Mouse (Mus musculus) CH12.LX (cell line): ENCODE measurements around the gene Tank. TPM values are rescaled to one million over a fixed set of nuclear protein-coding genes. Genes with fewer than 3 reads are reported as not detected.

Experiments used
- DNase-seq: peaks from one replicate; pipeline ENCODE4 v3.0.0-alpha.2; 2013; ENCODE audit errors: extremely low read depth
- H3K27ac ChIP-seq: 2 replicates; pipeline ENCODE4 v1.5.1; 2012; ENCODE audit warnings: low read depth, mild to moderate bottlenecking, control low read depth, moderate library complexity; ENCODE audit not compliant: insufficient read depth
- H3K27me3 ChIP-seq: replicated peaks from 2 replicates; pipeline ENCODE3; 2012; ENCODE audit warnings: inconsistent platforms
- H3K36me3 ChIP-seq, 2 experiments: replicated peaks in 1 of 2; 2 replicates each; pipeline versions ENCODE3 to v1.6.1; 2012; ENCODE audit warnings: inconsistent platforms in 1 of 2, low read length in 1 of 2, mild to moderate bottlenecking in 1 of 2, mixed read lengths in 1 of 2, moderate library complexity in 1 of 2; ENCODE audit not compliant: control insufficient read depth in 1 of 2, insufficient read depth in 1 of 2
- H3K4me1 ChIP-seq, 2 experiments: 2 replicates each; pipeline ENCODE4 v1.6.1; 2012; ENCODE audit warnings: inconsistent platforms in 1 of 2, moderate library complexity in 1 of 2; ENCODE audit not compliant: insufficient read depth in 2 of 2, control insufficient read depth in 1 of 2
- H3K4me2 ChIP-seq: 2 replicates; pipeline ENCODE4 v1.6.1; 2012; ENCODE audit warnings: low read depth, mild to moderate bottlenecking, control low read depth; ENCODE audit not compliant: poor library complexity, insufficient read depth, severe bottlenecking
- H3K4me3 ChIP-seq, 3 experiments: fragments of 150-350 bp in 1 of 3; sonication (generic) in 1 of 3; replicated peaks in 1 of 3; 2 replicates each; pipeline versions ENCODE3 to v1.5.1; 2011 to 2012; ENCODE audit warnings: low read depth in 2 of 3, low read length in 2 of 3, mild to moderate bottlenecking in 2 of 3, moderate library complexity in 2 of 3, control low read depth in 1 of 3, improper control_type of control experiment in 1 of 3, inconsistent platforms in 1 of 3, mixed read lengths in 1 of 3; ENCODE audit not compliant: poor library complexity in 1 of 3
- H3K79me2 ChIP-seq: replicated peaks from 2 replicates; pipeline ENCODE4 v1.6.1; 2012; ENCODE audit warnings: mild to moderate bottlenecking, moderate library complexity; ENCODE audit not compliant: control insufficient read depth, poor library complexity, insufficient read depth, severe bottlenecking; ENCODE audit errors: extremely low read depth
- H3K9ac ChIP-seq: 2 replicates; pipeline ENCODE4 v1.6.1; 2012; ENCODE audit warnings: low read depth, mild to moderate bottlenecking, control low read depth, moderate library complexity; ENCODE audit not compliant: insufficient read depth
- H3K9me3 ChIP-seq: replicated peaks from 2 replicates; pipeline ENCODE3; 2012; ENCODE audit warnings: low read length, inconsistent platforms, mixed read lengths
- CHD1 ChIP-seq: IDR thresholded peaks from 2 replicates; pipeline ENCODE4 v1.6.1; 2012; ENCODE audit warnings: low read depth, low read length, improper control_type of control experiment, inconsistent platforms
- CTCF ChIP-seq, 2 experiments: IDR thresholded peaks in 1 of 2; conservative IDR thresholded peaks in 1 of 2; 2 replicates each; pipeline ENCODE4 v1.5.1; 2011 to 2012; ENCODE audit warnings: low read depth in 2 of 2, low read length in 2 of 2, improper control_type of control experiment in 1 of 2, inconsistent platforms in 1 of 2, mild to moderate bottlenecking in 1 of 2, moderate library complexity in 1 of 2
- ETS1 ChIP-seq: conservative IDR thresholded peaks from 2 replicates; pipeline ENCODE4 v1.6.1; 2012; ENCODE audit warnings: low read depth, mild to moderate bottlenecking, inconsistent platforms, low read length, improper control_type of control experiment, moderate library complexity
- HCFC1 ChIP-seq: IDR thresholded peaks from 2 replicates; pipeline ENCODE4 v1.6.1; 2012; ENCODE audit warnings: low read depth, mild to moderate bottlenecking, inconsistent platforms, low read length, improper control_type of control experiment
- IRF4 ChIP-seq: IDR thresholded peaks from 2 replicates; pipeline ENCODE4 v1.6.1; 2014; ENCODE audit warnings: low read depth, mild to moderate bottlenecking, inconsistent platforms, low read length, improper control_type of control experiment
- JUN ChIP-seq: IDR thresholded peaks from 2 replicates; pipeline ENCODE4 v1.6.1; 2011; ENCODE audit warnings: low read depth, mild to moderate bottlenecking, low read length, improper control_type of control experiment, moderate library complexity; ENCODE audit not compliant: insufficient read depth
- MAFK ChIP-seq: IDR thresholded peaks from 2 replicates; pipeline ENCODE4 v1.6.1; 2011; ENCODE audit warnings: low read length, improper control_type of control experiment; ENCODE audit not compliant: insufficient replicate concordance
- MAX ChIP-seq: IDR thresholded peaks from 2 replicates; pipeline ENCODE4 v1.6.1; 2011; ENCODE audit warnings: low read length, improper control_type of control experiment
- NRF1 ChIP-seq: IDR thresholded peaks from 2 replicates; pipeline ENCODE4 v1.6.1; 2014; ENCODE audit warnings: low read depth, mild to moderate bottlenecking, inconsistent platforms, low read length, improper control_type of control experiment, moderate library complexity
- USF2 ChIP-seq: conservative IDR thresholded peaks from 2 replicates; pipeline ENCODE4 v1.6.1; 2011; ENCODE audit warnings: low read depth, low read length, improper control_type of control experiment
- ZKSCAN1 ChIP-seq: IDR thresholded peaks from 2 replicates; pipeline ENCODE4 v1.6.1; 2012; ENCODE audit warnings: low read depth, inconsistent platforms, low read length, improper control_type of control experiment, borderline replicate concordance
- dilution Hi-C: fragments of 300-500 bp; cut with MboI; formaldehyde crosslinking; loops from 2 replicates; pipeline ENCODE4 v1.14.3; 2020; ENCODE audit warnings: low sequenced_read_pairs; ENCODE audit not compliant: extremely low pct_unique_long_range_greater_than_20kb, extremely low pct_ligation_motif_present
- in situ Hi-C: fragments of 300-500 bp; cut with MboI; formaldehyde crosslinking; loops from 3 replicates; pipeline ENCODE4 v1.14.3; 2019; ENCODE audit warnings: low sequenced_read_pairs, low pct_ligation_motif_present, low pct_unique_long_range_greater_than_20kb, mixed read lengths
- polyA plus RNA-seq: library from polyadenylated mRNA; unstranded; fragments of >175 nt; gene quantifications from 2 replicates; pipeline ENCODE4 v1.2.1, GENCODE M21; 2012; ENCODE audit warnings: low read depth; ENCODE audit not compliant: insufficient read length
- total RNA-seq, 2 experiments: library from RNA; depleted of rRNA; stranded (reverse); fragments of 300-350 nt in 1 of 2; fragments of >200 nt in 1 of 2; gene quantifications; 2 replicates each; pipeline ENCODE4 v1.2.3; 2012 to 2014

The Tank gene
- total and polyA plus RNA-seq, 3 experiments, result 45.7 to 152 (median 68.7) TPM

DNA sequence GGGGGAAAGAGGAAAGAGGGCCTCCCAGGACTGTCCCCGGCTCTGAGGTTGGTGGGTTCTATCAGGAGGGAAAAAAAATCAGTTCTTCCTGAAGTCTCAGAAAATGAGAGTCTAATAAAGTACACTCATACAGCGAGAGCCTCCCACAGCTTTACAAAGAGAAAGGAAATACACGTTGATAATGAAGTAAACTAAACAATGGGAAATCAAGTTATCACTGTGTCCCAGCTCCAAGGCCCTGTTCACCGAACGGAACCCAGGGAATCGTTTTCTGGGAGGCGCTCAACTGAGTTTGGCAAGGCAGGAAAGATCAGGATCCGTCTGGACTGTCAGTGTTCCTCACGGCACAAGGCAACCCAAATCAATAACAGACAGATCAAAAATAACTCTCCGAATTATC lies 84.4 kb downstream of the Tank start:
- no peak for TF ChIP-seq JUN
- TF ChIP-seq ZKSCAN1, result no peak
- no peak for TF ChIP-seq ETS1
- no peak for TF ChIP-seq IRF4
- Histone ChIP-seq H3K4me2 (no peak overlapping the region), H3K27ac (no peak overlapping the region), H3K27me3 (no peaks in the 10 kb centered on the region), H3K9ac (no peak overlapping the region), H3K4me3 (no peak overlapping the region), H3K9me3 (no peaks in the 10 kb centered on the region), H3K4me1 (no peaks in the 10 kb centered on the region), H3K79me2 (no peaks in the 10 kb centered on the region), H3K36me3 (no peaks in the 10 kb centered on the region)
- DNase-seq, result no peak
- in situ Hi-C loops (loop anchor here (10.0 to 25.0 kb wide), 2 partner anchors 292 to 949 kb away; no protein-coding TSS in a partner anchor), dilution Hi-C loops (no loop called here)

DNA sequence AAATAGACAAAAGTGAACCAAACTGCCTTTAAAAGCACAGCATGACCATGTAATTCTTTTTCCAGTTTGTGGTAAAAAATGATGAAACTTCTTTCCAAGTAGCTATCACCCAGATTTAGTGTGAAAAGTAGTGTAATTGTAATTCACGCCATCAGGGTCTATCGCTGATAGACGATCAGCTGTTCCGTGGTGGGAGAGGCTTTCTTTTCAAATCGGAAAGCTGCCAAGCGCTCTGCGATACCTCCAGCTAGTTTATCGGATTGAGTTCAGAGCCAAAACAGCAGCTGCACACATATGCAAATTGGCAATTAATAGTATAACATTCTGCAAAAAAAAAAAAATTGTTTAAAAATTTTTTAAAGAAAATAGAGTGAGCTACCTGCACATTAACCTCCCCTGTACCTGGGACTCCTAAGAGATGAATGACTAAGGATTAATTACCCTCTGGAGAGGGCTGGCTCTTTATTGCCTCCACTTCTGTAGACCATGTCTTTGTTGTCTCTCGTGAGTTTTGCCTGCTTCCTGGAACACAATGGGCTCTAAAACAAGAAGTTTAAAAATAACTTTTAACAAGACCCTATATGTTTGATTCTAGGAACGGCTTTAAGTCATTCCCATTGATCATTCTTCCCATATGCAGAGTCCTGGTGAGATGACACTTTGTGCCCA lies 85.3 kb downstream of the Tank start:
- H3K4me1 ChIP-seq, result no peaks in the 10 kb centered on the region

DNA sequence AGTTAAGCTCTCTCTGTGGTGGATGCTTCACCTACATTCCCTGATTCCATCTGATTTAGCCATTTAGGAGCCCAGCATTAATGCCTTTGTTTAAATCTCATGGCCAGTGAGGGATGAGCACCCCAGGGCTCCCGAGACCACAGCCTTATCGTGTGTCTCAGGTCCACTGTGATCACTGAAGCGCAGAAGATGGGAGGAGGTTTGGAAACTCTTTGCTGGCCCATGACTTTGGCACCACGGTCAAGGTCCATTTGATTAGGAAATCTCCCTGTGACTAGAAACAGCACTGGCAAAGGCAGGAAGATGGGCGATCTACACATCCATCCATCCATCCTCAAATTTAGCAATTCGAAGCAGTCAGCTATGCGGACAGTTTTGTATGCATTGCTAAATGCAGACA lies 89.0 kb downstream of the Tank start:
- no peak for TF ChIP-seq CTCF (conservative IDR thresholded peaks at IDR 0.05 in 1 of 2, IDR thresholded peaks at IDR 0.05 in 1 of 2; ENCODE audit: low read depth in 2 of 2, low read length in 2 of 2)
- TF ChIP-seq CHD1, result no peak
- no peak for TF ChIP-seq USF2
- TF ChIP-seq MAX, result no peak
- no peak for TF ChIP-seq MAFK
- TF ChIP-seq HCFC1, result no peak
- Histone ChIP-seq H3K4me1 (no peaks in the 10 kb centered on the region), H3K4me3 (no peak overlapping the region), H3K36me3 (no peaks in the 10 kb centered on the region), H3K79me2 (no peaks in the 10 kb centered on the region), H3K4me2 (no peak overlapping the region), H3K27me3 (no peaks in the 10 kb centered on the region), H3K9me3 (no peaks in the 10 kb centered on the region), H3K27ac (no peak overlapping the region), H3K9ac (no peak overlapping the region)
- in situ Hi-C loops (loop anchor here (10.0 to 25.0 kb wide), 2 partner anchors 287 to 945 kb away; no protein-coding TSS in a partner anchor), dilution Hi-C loops (no loop called here)
- DNase-seq, result no peak

More for the DNA sequence above, 85.3 kb downstream of the Tank start:
- H3K27ac ChIP-seq, result no peak overlapping the region
- no peak overlapping the region for H3K4me3 ChIP-seq
- in situ Hi-C loops, result loop anchor here (10.0 to 25.0 kb wide), 2 partner anchors 291 to 949 kb away; no protein-coding TSS in a partner anchor
- no peaks in the 10 kb centered on the region for H3K27me3 ChIP-seq
- H3K36me3 ChIP-seq, result no peaks in the 10 kb centered on the region
- TF ChIP-seq NRF1 (no peak), HCFC1 (no peak)
- TF ChIP-seq, all 38 proteins: peak for 0
- dilution Hi-C loops, result no loop called here
- Histone ChIP-seq H3K9ac (no peak overlapping the region), H3K4me2 (no peak overlapping the region), H3K79me2 (no peaks in the 10 kb centered on the region), H3K9me3 (no peaks in the 10 kb centered on the region)
- DNase-seq, result no peak
